Mouse (Mus musculus): ENCODE data around the gene Timmdc1. TPM values are rescaled to one million over a fixed set of nuclear protein-coding genes. Genes with fewer than 3 reads are reported as not detected.

The Timmdc1 gene
- polyA plus RNA-seq, 1 experiment from 2014 or later: 19.9 TPM

DNA sequence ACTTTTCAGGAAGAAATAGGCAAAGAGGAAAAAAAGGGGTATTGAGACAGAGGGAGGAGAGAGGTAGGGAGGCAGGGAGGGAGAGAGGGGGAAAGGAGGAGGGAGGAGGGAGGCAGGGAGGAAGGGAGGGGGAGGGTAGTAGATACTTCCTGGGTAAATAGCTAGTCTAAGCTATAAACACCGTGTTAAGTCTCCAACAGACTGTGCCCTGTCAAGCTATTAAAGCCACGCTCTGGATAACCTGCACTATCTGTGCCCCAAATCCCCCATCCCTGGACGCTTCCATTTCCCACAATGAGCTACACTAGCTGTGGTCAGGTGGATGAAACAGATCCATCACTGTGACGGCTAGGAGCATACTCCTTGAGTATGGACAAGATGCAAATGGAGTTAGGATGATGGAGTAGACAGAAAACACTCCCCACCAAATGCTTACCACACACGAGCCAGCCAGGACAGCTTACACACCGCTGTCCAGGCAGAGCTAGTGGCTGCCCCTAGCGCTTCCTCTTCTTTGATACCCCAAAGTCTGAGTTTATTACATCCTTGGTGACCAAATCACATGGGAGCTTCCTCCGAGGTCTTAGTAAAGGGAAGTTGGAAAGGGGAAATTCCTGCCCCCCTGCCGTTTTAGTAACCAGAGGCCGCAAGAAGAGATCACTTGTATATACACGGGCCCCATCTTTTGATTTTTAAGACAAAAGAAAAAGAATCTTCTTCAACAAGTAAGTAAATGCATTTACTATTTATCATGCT is 65.5 kb downstream of the Timmdc1 start:
- no peaks in the 10 kb centered on the region for H3K9me3 ChIP-seq (replicated peaks)

DNA sequence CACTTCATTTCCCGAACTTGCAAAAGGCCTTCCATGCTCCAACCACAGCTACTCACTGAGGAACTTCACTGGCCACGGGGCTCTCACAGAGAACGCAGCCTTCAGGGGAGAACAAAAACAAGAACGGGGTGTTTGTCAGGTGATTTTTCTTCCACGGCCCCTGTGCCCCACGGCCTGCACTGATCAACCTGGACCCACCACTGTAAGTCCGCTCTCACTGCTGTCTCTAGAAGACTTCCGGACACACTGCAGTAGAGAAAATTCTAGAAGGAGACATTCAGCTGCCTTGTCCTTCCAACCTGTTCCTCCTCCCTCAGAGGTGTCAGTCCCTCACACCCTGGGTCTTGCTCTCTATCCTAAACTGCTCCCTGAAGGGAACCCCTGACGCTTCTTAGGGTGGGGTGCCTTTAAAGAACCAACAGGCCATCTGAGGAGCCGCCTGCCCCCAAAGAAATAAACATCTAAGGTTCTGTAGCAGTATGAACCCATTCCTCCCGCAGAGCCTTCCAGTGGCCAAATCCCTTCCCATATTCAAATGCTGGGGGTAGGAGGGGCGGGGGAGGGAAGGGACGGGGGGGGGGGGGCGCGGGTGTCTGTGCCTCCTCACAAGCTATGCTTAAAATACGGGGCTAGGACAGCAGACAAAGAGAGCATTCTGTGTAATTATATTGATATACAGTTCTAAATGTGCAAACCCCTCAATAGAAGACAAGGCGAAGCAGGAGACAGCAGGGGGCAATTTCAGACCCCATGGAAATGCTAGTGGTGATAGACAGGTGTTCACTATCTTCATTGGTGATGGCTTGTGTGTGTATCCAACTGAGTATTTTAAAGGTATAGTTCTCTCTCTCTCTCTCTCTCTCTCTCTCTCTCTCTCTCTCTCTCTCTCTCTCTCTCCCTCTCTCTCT is 66.7 kb downstream of the Timmdc1 start, which contains the start of gene Cd80:
Gene Cd80 (plus strand): TSS at position 51 of the 908 bp plus-strand sequence.
- no peak within 1 kb of the TSS for H3K4me3 ChIP-seq
- no peaks in the 10 kb centered on the region for H3K27me3 ChIP-seq (replicated peaks)
- H3K27ac ChIP-seq: peak within 1 kb of the TSS; percentile 70; the same call in 1 of the 2 replicates
- no peaks in the 10 kb centered on the region for H3K36me3 ChIP-seq
- H3K9me3 ChIP-seq (replicated peaks): no peaks in the 10 kb centered on the region
- H3K4me1 ChIP-seq: peaks cover 47% of the 10 kb centered on the region
- H3K9ac ChIP-seq: no peak within 1 kb of the TSS; the same call in 1 of the 2 replicates
- WGBS (ENCODE audit: insufficient replicate concordance): 73% methylated on average over 15 of the region's 17 CpGs
- ATAC-seq: no peak
- no peak within 1 kb of the TSS for H3K4me2 ChIP-seq

More for the DNA sequence above, 65.5 kb downstream of the Timmdc1 start:
- H3K4me3 ChIP-seq: no peak overlapping the region
- no peaks in the 10 kb centered on the region for H3K36me3 ChIP-seq
- H3K4me1 ChIP-seq: peaks cover 36% of the 10 kb centered on the region
- ATAC-seq: no peak
- H3K27ac ChIP-seq: no peak overlapping the region
- H3K4me2 ChIP-seq: no peak overlapping the region
- H3K27me3 ChIP-seq (replicated peaks): no peaks in the 10 kb centered on the region
- no peak overlapping the region; the same call in 1 of the 2 replicates for H3K9ac ChIP-seq
- WGBS (ENCODE audit: insufficient replicate concordance): 35% methylated on average over 11 of the region's 11 CpGs

DNA sequence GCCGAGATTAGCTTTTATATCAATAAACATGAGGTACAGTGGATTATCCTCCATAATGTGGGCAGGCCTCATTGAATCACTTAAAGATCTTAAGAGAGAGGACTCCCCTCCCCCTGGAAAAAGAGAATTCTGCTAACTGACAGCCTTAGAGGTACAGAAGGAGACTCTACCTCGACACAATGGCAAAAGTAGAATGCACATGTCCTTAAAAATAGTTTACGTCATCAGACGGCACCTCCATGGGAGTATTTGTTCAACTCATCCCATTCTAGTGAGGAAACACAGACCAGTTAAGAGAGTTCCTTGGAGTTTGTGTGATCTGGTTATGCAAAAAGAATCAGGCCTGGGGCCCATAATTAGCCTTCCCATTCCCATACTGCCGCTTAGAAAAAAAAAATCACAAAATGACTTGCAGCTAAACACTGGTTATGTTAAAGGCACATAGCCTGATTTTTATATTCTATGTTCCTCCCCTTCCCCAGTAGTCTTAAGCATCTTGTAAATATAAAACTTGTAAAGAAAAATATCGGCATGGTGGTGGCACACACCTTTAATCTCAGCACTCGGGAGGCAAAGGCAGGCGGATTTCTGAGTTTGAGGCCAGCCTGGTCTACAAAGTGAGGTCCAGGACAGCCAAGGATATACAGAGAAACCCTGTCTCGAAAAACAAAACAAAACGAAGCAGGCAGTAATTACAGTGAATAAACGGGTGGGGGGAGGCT is 67.8 kb downstream of the Timmdc1 start:
- Histone ChIP-seq H3K27me3 (replicated peaks) (no peaks in the 10 kb centered on the region), H3K36me3 (peaks cover 8% of the 10 kb centered on the region), H3K4me3 (no peak overlapping the region), H3K4me1 (peaks cover 53% of the 10 kb centered on the region), H3K4me2 (no peak overlapping the region), H3K27ac (peak overlapping the region; percentile 70; the same call in 1 of the 2 replicates), H3K9ac (no peak overlapping the region), H3K9me3 (replicated peaks) (no peaks in the 10 kb centered on the region)
- 72% methylated on average over 11 of the region's 11 CpGs for WGBS (ENCODE audit: insufficient replicate concordance)
- no peak for ATAC-seq

DNA sequence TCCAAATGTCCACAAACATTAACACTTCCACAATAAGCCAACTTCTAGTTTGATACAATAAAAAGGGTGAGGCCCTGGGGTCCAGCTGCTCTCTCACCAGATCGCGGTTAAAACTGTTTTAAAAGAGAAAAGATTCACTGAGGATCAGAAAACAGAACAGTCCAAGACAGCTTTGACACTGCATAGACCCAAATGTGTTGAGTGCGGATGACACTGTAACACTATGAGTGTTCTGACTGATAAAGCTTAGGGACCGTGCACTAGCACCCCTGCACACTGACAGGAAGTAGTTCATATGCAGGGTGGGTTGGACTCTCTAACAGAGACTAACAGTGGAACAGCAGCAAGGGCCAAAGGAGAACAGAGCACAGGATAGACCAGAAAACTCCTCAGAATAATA is 68.5 kb downstream of the Timmdc1 start:
- Histone ChIP-seq H3K27ac (peak overlapping the region; percentile 70), H3K9ac (no peak overlapping the region), H3K4me1 (peaks cover 52% of the 10 kb centered on the region), H3K27me3 (replicated peaks) (no peaks in the 10 kb centered on the region), H3K9me3 (replicated peaks) (no peaks in the 10 kb centered on the region), H3K4me3 (no peak overlapping the region), H3K4me2 (peak overlapping the region; percentile 21; the same call in 1 of the 2 replicates), H3K36me3 (peaks cover 15% of the 10 kb centered on the region)
- 31% methylated on average over 4 of the region's 4 CpGs for WGBS (ENCODE audit: insufficient replicate concordance)
- ATAC-seq: peak; percentile 63

DNA sequence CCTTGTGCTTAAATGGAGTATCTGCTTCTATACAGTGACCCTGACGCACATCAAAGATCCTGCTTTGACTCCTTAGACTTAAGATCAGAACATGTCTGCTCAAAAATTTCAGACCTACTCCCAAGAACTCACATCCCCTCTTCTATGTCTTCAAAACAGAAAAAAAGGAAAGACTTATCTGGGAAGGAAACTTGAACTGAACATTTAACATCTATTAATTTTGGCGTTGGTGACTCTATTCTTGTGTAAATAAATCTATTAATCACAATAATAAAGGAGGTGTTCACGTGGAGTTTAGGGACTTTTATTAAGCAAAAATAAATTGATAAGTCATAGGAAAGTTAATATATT is 69.3 kb downstream of the Timmdc1 start:
- H3K27ac ChIP-seq: peak overlapping the region; percentile 85
- 28% methylated on average over 3 of the region's 3 CpGs for WGBS (ENCODE audit: insufficient replicate concordance)
- no peaks in the 10 kb centered on the region for H3K9me3 ChIP-seq (replicated peaks)
- H3K9ac ChIP-seq: peak overlapping the region; percentile 87
- peak overlapping the region; percentile 74 for H3K4me3 ChIP-seq
- H3K4me1 ChIP-seq: peaks cover 44% of the 10 kb centered on the region
- H3K4me2 ChIP-seq: peak overlapping the region; percentile 84
- H3K27me3 ChIP-seq (replicated peaks): no peaks in the 10 kb centered on the region
- peaks cover 22% of the 10 kb centered on the region for H3K36me3 ChIP-seq
- ATAC-seq: no peak

DNA sequence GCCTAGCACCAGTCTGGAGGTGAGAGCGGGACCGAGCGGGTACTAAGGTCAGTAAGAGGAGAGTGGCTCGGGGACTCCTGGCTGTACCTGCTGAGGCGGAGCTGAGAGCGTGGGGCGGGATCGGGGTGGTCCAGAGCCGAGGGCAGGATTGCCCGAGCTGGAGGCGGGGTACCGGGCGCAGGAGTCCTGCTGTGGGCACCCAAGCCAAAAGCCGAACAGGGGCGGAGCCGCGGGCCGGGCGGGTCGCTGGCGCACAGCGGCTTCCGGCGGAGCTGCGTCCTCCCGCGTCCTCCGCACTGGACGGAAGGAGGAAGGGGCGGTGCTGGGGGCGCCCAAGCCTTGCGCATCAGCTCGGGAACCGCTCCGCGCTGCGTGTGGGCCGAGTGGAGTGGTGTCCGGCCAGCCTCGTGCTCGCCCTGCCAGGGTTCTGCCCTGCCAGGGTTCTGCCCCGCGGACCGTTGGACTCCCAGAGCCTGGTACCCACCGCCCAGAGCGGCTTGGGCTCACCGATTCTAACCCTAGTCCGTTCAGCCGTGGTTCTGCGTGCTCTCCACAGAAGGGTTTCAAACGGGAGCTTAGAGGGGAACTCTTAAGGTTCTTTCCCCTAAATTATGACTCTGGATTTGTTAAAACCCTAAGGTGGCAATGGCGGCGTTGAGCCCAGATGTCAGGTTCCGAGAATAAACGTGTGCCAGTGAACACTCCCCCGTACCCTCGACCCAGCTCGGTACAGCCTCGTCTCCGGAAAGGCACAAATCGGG is 69.8 kb downstream of the Timmdc1 start, which contains the start of gene Adprh:
Gene Adprh (minus strand): TSS at position 262 of the 761 bp plus-strand sequence.
- peaks cover 43% of the 10 kb centered on the region for H3K4me1 ChIP-seq
- H3K36me3 ChIP-seq: peaks cover 28% of the 10 kb centered on the region
- no peaks in the 10 kb centered on the region for H3K27me3 ChIP-seq (replicated peaks)
- no peaks in the 10 kb centered on the region for H3K9me3 ChIP-seq (replicated peaks)
- H3K27ac ChIP-seq: peak within 1 kb of the TSS; percentile 85
- under 1% methylated on average over 61 of the region's 61 CpGs for WGBS (ENCODE audit: insufficient replicate concordance)
- peak within 1 kb of the TSS; percentile 84 for H3K4me2 ChIP-seq
- peak; percentile 94 for ATAC-seq
- peak within 1 kb of the TSS; percentile 74 for H3K4me3 ChIP-seq
- peak within 1 kb of the TSS; percentile 87 for H3K9ac ChIP-seq

DNA sequence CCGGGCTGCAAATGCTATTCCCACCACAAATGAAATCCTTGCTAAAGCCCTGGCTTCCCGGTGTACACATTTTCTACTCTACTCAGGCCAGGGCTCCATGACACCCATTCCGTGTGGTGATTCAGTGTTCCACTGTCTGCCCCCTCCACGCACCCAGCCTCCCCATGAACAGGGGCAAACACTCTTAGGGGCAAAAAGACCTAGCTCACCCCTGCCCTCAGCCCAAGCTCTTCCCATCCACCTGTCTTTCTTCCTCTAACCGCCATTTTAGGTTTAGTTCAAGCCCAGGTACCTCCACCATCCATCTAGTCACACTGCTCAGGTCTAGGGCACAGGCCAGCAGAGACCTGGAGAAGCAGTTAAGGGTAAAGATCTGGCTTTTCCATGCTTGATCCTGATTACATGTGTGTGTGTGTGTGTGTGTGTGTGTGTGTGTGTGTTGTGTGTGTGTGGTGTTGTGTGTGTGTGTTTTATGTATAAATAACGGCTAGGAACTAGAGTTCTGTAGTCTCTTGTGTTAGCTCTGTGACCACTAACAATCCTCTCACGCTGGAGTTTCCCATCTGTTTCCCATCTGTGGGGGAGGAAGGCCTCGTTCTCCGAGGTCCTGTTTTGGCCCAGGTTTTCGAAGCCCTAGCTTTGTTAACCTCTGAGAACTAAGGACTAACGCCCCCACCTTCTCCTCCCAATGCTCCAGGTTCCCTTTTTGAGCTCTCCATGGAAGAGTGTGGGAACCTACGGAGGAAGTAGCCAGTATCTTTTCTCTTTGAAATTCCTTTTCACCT is 70.8 kb downstream of the Timmdc1 start:
- ATAC-seq: no peak
- Histone ChIP-seq H3K4me2 (peak overlapping the region; percentile 84), H3K4me3 (peak overlapping the region; percentile 74), H3K27ac (peak overlapping the region; percentile 85), H3K4me1 (peaks cover 33% of the 10 kb centered on the region), H3K9me3 (replicated peaks) (no peaks in the 10 kb centered on the region), H3K36me3 (peaks cover 38% of the 10 kb centered on the region), H3K9ac (peak overlapping the region; percentile 87), H3K27me3 (replicated peaks) (no peaks in the 10 kb centered on the region)
- WGBS (ENCODE audit: insufficient replicate concordance): 46% methylated on average over 12 of the region's 12 CpGs

DNA sequence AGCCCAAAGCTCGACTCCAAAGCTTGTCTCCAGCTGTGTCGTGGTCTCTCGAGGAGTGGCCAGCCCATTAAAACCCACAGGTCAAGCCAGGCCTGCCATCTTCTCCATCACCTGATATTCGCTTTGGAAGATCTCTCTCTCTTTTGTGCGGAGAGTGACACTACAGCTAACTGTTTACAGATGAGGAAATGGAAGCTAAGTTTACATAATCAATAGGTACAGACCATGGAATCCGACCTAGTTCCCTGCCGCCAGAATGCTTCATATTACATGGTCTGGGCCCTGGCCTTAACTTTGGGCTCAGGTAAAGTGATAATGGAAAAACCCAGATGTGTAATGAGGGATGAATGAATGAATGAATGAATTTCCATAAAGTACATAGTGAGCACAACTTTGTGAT is 71.8 kb downstream of the Timmdc1 start:
- no peak overlapping the region for H3K9ac ChIP-seq
- no peak overlapping the region for H3K4me2 ChIP-seq
- peaks cover 33% of the 10 kb centered on the region for H3K4me1 ChIP-seq
- H3K36me3 ChIP-seq: peaks cover 47% of the 10 kb centered on the region
- no peaks in the 10 kb centered on the region for H3K9me3 ChIP-seq (replicated peaks)
- no peak overlapping the region for H3K27ac ChIP-seq
- ATAC-seq: no peak
- H3K4me3 ChIP-seq: no peak overlapping the region
- no peaks in the 10 kb centered on the region for H3K27me3 ChIP-seq (replicated peaks)
- 78% methylated on average over 7 of the region's 7 CpGs for WGBS (ENCODE audit: insufficient replicate concordance)

DNA sequence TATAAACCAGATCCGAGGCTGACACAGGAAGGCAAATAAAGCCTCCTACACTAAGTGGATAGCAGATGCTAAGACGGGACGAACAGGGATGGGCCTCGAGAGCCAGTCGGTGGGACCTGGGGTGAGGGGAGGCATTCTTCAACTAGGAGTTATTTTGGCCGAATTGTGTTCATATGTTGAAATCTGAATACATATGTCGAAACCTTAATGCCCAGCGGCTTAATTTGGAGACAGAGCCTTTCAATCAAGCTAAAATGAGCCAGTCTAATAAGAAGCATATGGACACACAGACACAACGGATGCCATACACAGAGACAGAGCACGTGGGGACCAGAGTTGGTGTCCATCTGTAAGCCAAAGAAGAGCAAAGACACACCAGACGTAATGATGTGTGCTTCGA is 74.0 kb downstream of the Timmdc1 start:
- H3K4me1 ChIP-seq: peaks cover 24% of the 10 kb centered on the region
- H3K4me2 ChIP-seq: no peak overlapping the region
- no peak overlapping the region for H3K27ac ChIP-seq
- H3K9me3 ChIP-seq (replicated peaks): 0 out of 2 replicates have a peak, but pooled peaks cover 5% of the 10 kb centered on the region
- no peak overlapping the region for H3K9ac ChIP-seq
- peaks cover 70% of the 10 kb centered on the region for H3K36me3 ChIP-seq
- no peak for ATAC-seq
- no peak overlapping the region for H3K4me3 ChIP-seq
- WGBS (ENCODE audit: insufficient replicate concordance): 89% methylated on average over 12 of the region's 12 CpGs
- H3K27me3 ChIP-seq (replicated peaks): no peaks in the 10 kb centered on the region
